Comparison of ENCODE assay signal across 11 mouse cellular contexts in the genomic region with DNA sequence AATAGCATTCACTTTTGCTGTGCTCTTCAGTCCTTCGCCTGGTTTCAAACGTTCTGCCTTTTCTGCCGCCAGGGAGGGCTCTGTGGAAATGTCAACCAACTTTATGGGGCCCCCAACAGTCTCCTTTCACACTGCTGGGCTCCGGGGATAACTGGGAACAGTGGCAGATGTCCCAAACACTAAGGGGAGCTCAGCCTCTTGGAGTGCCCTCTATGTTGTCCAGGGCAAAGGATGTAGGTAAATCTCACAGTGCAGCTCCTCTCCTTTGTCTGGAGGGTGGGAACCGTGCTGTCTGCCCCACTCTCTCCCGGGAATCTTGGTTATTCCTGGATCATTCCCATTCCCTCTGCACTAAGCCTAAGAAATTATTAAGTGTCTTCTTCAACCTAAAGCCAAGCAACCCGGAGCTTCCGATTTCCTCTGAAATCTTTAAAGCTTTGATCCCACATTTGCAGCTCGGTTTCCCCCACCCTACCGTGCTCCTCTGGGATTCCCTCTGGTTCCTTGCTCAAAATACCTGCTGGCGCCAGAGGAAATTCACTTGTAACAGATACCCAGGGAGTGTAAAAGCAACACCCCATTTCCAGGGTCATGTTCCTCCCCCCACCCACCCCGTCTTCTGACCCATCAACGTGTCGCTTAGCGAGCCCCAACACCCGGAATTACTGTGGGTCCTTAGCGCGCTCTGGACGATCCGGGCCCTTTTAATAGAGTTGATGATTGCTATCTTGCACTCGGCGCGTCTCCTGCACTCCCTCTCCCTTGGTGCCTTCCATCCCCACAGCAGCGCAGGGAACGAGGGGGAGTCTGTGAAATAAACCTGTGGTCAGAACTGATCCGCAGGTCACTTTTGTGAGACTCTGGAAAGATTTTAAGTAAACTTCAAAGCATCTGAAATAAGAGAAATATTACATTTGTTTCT. TPM values are rescaled to one million over a fixed set of nuclear protein-coding genes. Genes with fewer than 3 reads are reported as not detected.
DNase-seq lines count a peak whose midpoint lies in the region; ATAC-seq and TF ChIP-seq lines count a peak whose summit lies in the region.
"Had no signal": no experiment of that assay in that cellular context is flagged by ENCODE, and none has a peak within 500 bp of the region (broad histone marks: within the 10 kb centered on the region; RNA-seq: fewer than 3 reads in every experiment).

No protein-coding gene starts in this region.

- no peak overlapping the region for H3K4me3 ChIP-seq in liver, embryonic 11.5 days (ENCODE audit: low read depth, low read length)
- H3K4me3 ChIP-seq in liver, postnatal 0 days (ENCODE audit: low read depth, low read length) = no peak overlapping the region
- H3K4me3 ChIP-seq in embryonic facial prominence, embryonic 13.5 days = no peak overlapping the region
- no peak overlapping the region for H3K4me3 ChIP-seq in limb, embryonic 11.5 days (ENCODE audit: low read depth, low read length)

- TF ChIP-seq EP300 in liver, postnatal 0 days (IDR thresholded peaks at IDR 0.05; ENCODE audit: low read depth) = no peak

- no peaks in the 10 kb centered on the region for H3K9me3 ChIP-seq in liver, embryonic 11.5 days (ENCODE audit: control insufficient read depth, low read length)
- H3K9me3 ChIP-seq in liver, postnatal 0 days (ENCODE audit: low read length) = no peaks in the 10 kb centered on the region
- H3K9me3 ChIP-seq in embryonic facial prominence, embryonic 13.5 days = no peaks in the 10 kb centered on the region
- H3K9me3 ChIP-seq in limb, embryonic 11.5 days (ENCODE audit: control insufficient read depth, low read length) = no peaks in the 10 kb centered on the region

- peaks cover 4% of the 10 kb centered on the region; the same call in 1 of the 2 replicates for H3K4me1 ChIP-seq in liver, embryonic 11.5 days (replicated peaks; ENCODE audit: control insufficient read depth, insufficient read depth, low read length)
- H3K4me1 ChIP-seq in liver, postnatal 0 days (ENCODE audit: insufficient read depth) = no peaks in the 10 kb centered on the region; the same call in 1 of the 2 replicates
- H3K4me1 ChIP-seq in embryonic facial prominence, embryonic 13.5 days = peaks cover 6% of the 10 kb centered on the region
- no peaks in the 10 kb centered on the region for H3K4me1 ChIP-seq in limb, embryonic 11.5 days (ENCODE audit: control insufficient read depth, insufficient read depth, low read length)

- peaks cover 35% of the 10 kb centered on the region for H3K27me3 ChIP-seq in liver, embryonic 11.5 days (replicated peaks; ENCODE audit: control insufficient read depth, insufficient read depth, low read length)
- H3K27me3 ChIP-seq in liver, postnatal 0 days (ENCODE audit: insufficient read depth, low read length) = peaks cover 46% of the 10 kb centered on the region
- peaks cover 86% of the 10 kb centered on the region for H3K27me3 ChIP-seq in embryonic facial prominence, embryonic 13.5 days
- H3K27me3 ChIP-seq in limb, embryonic 11.5 days (ENCODE audit: control insufficient read depth, insufficient read depth, low read length) = peaks cover 42% of the 10 kb centered on the region

- DNase-seq in liver, embryonic 11.5 days (ENCODE audit: low spot score) = no peak
- no peak for DNase-seq in liver, postnatal 0 days
- peak; percentile 42 for DNase-seq in limb, embryonic 11.5 days (ENCODE audit: low spot score)
- DNase-seq in retina, postnatal 1 day = peak; percentile 38
- DNase-seq in adrenal gland, adult 2 months = no peak
- no peak for DNase-seq in spleen, adult 18-20 months
- DNase-seq: cerebellum, adult 18-20 months; kidney, adult 8-10 months; lung, postnatal 10 days; thymus, postnatal 25 days had no signal

- H3K9ac ChIP-seq in liver, embryonic 11.5 days (ENCODE audit: low read depth, low read length) = no peak overlapping the region
- no peak overlapping the region for H3K9ac ChIP-seq in liver, postnatal 0 days (replicated peaks)
- H3K9ac ChIP-seq in embryonic facial prominence, embryonic 13.5 days = no peak overlapping the region
- no peak overlapping the region for H3K9ac ChIP-seq in limb, embryonic 11.5 days (ENCODE audit: low read length)

- peak overlapping the region; percentile 41 for H3K4me2 ChIP-seq in liver, embryonic 11.5 days
- H3K4me2 ChIP-seq in liver, postnatal 0 days (ENCODE audit: low read depth, low read length) = no peak overlapping the region
- H3K4me2 ChIP-seq in embryonic facial prominence, embryonic 13.5 days = peak overlapping the region; percentile 20; the same call in 1 of the 2 replicates
- H3K4me2 ChIP-seq in limb, embryonic 11.5 days (ENCODE audit: low read depth, severe bottlenecking) = no peak overlapping the region

- H3K27ac ChIP-seq in liver, embryonic 11.5 days (ENCODE audit: low read depth, low read length) = no peak overlapping the region
- H3K27ac ChIP-seq in liver, postnatal 0 days (ENCODE audit: low read depth) = no peak overlapping the region
- no peak overlapping the region for H3K27ac ChIP-seq in embryonic facial prominence, embryonic 13.5 days
- no peak overlapping the region for H3K27ac ChIP-seq in limb, embryonic 11.5 days (replicated peaks; ENCODE audit: low read depth, low read length)

- WGBS in liver, embryonic 11.5 days = 3% methylated on average over 26 of the region's 26 CpGs
- WGBS in liver, postnatal 0 days (ENCODE audit: insufficient replicate concordance) = 2% methylated on average over 26 of the region's 26 CpGs
- WGBS in embryonic facial prominence, embryonic 13.5 days = under 1% methylated on average over 26 of the region's 26 CpGs
- WGBS in limb, embryonic 11.5 days = under 1% methylated on average over 26 of the region's 26 CpGs

- ATAC-seq in liver, embryonic 11.5 days (replicated peaks; ENCODE audit: low FRiP score) = no peak
- ATAC-seq in liver, postnatal 0 days = no peak
- no peak for ATAC-seq in embryonic facial prominence, embryonic 13.5 days (ENCODE audit: insufficient number of reproducible peaks, insufficient read depth, low FRiP score, low TSS enrichment, low read depth)
- no peak for ATAC-seq in limb, embryonic 11.5 days (ENCODE audit: insufficient number of reproducible peaks, low FRiP score, low TSS enrichment, low read depth)

- H3K36me3 ChIP-seq in liver, embryonic 11.5 days (ENCODE audit: control insufficient read depth, insufficient read depth, low read length) = no peaks in the 10 kb centered on the region
- H3K36me3 ChIP-seq in liver, postnatal 0 days (replicated peaks; ENCODE audit: insufficient read depth, low read length) = no peaks in the 10 kb centered on the region
- no peaks in the 10 kb centered on the region for H3K36me3 ChIP-seq in embryonic facial prominence, embryonic 13.5 days
- no peaks in the 10 kb centered on the region for H3K36me3 ChIP-seq in limb, embryonic 11.5 days (ENCODE audit: control insufficient read depth, insufficient read depth, low read length)

- TF ChIP-seq CTCF in liver, postnatal 0 days (IDR thresholded peaks at IDR 0.05; ENCODE audit: low read depth) = no peak

RNA-seq across cellular contexts. Expression of a gene that starts 23.7 kb away (rescaled TPM):
- 21.9 and 25.1 TPM in 2 replicates for polyA plus RNA-seq in liver, embryonic 11.5 days (2014; fragmentation: Nextera tagmentation; extraction: Ambion mirVana)
- 12.9 and 13.9 TPM in 2 replicates for polyA plus RNA-seq in liver, postnatal 0 days (2015; fragmentation: Nextera tagmentation; extraction: Ambion mirVana)
- polyA plus RNA-seq in embryonic facial prominence, embryonic 13.5 days (2015; fragmentation: Nextera tagmentation; extraction: Ambion mirVana) = 1.7 and 1.8 TPM in 2 replicates
- 0.54 TPM in 1 of 2 replicates, not detected in the other for polyA plus RNA-seq in limb, embryonic 11.5 days (2014; fragmentation: Nextera tagmentation; extraction: Ambion mirVana)
- 10 to 100 TPM; 10.4 to 19.2 TPM for total RNA-seq in adrenal gland, adult 2 months (2021)
- polyA plus RNA-seq in adrenal gland, adult 2 months (2012; rRNA removed) = 18.0 and 18.3 TPM in 2 replicates

Comparison
In these comparisons a context has a peak if more than half of its experiments do, and no peak if none do; other contexts are left out.
1. H3K4me2 ChIP-seq: peak in liver, embryonic 11.5 days (single experiment) and embryonic facial prominence, embryonic 13.5 days (single experiment); none in liver, postnatal 0 days (single experiment) and limb, embryonic 11.5 days (single experiment).
2. DNase-seq: peak in limb, embryonic 11.5 days (single experiment) and retina, postnatal 1 day (single experiment); none in liver, embryonic 11.5 days (single experiment), liver, postnatal 0 days (single experiment), adrenal gland, adult 2 months (single experiment) and spleen, adult 18-20 months (0 of 2).